Mouse (Mus musculus) myocyte (in vitro differentiated cells): ENCODE measurements around the gene Olfr523. TPM values are rescaled to one million over a fixed set of nuclear protein-coding genes. Genes with fewer than 3 reads are reported as not detected.

Experiments used
- H3K27me3 ChIP-seq: one replicate; pipeline ENCODE4 v1.6.1; 2011; ENCODE audit not compliant: control insufficient read depth, insufficient read depth, insufficient read length
- H3K36me3 ChIP-seq: one replicate; pipeline ENCODE4 v1.6.1; 2011; ENCODE audit not compliant: control insufficient read depth, insufficient read depth
- H3K4me2 ChIP-seq: one replicate; pipeline ENCODE4 v1.6.1; 2011; ENCODE audit warnings: low read depth, control low read depth
- H3K4me3 ChIP-seq: one replicate; pipeline ENCODE4 v1.5.1; 2011; ENCODE audit warnings: mild to moderate bottlenecking, control low read depth, moderate library complexity
- H3K79me2 ChIP-seq: one replicate; pipeline ENCODE4 v1.6.1; 2011; ENCODE audit not compliant: control insufficient read depth, insufficient read depth
- H3ac ChIP-seq: one replicate; pipeline ENCODE4 v1.6.1; 2011; ENCODE audit not compliant: control insufficient read depth, insufficient read length
- CEBPB ChIP-seq: IDR thresholded peaks from 2 replicates; pipeline ENCODE4 v1.6.1; 2011; ENCODE audit warnings: mild to moderate bottlenecking, moderate library complexity; ENCODE audit not compliant: poor library complexity, insufficient read depth, severe bottlenecking
- E2F4 ChIP-seq: IDR thresholded peaks from one replicate; pipeline ENCODE4 v1.6.1; 2011; ENCODE audit warnings: mild to moderate bottlenecking, control low read depth, moderate library complexity; ENCODE audit not compliant: insufficient read depth
- MAX ChIP-seq: IDR thresholded peaks from one replicate; pipeline ENCODE4 v1.6.1; 2011; ENCODE audit warnings: low read depth, mild to moderate bottlenecking, control low read depth
- MYOD1 ChIP-seq, 3 experiments: IDR thresholded peaks; one replicate each; pipeline ENCODE4 v1.6.1; 2011; ENCODE audit warnings: control low read depth in 2 of 3, low read depth in 2 of 3, mild to moderate bottlenecking in 2 of 3, moderate library complexity in 1 of 3; ENCODE audit not compliant: insufficient read length in 2 of 3, control insufficient read depth in 1 of 3
- MYOG ChIP-seq, 3 experiments: IDR thresholded peaks; one replicate each; pipeline ENCODE4 v1.6.1; 2011; ENCODE audit warnings: control low read depth in 2 of 3, low read depth in 2 of 3, mild to moderate bottlenecking in 2 of 3; ENCODE audit not compliant: insufficient read length in 2 of 3, control insufficient read depth in 1 of 3, insufficient read depth in 1 of 3
- POLR2A ChIP-seq: IDR thresholded peaks from one replicate; pipeline ENCODE4 v1.6.1; 2011; ENCODE audit warnings: low read depth, mild to moderate bottlenecking, control low read depth, moderate library complexity; ENCODE audit not compliant: insufficient read length
- POLR2AphosphoS2 ChIP-seq: IDR thresholded peaks from one replicate; pipeline ENCODE4 v1.6.1; 2011; ENCODE audit warnings: low read depth, control low read depth; ENCODE audit not compliant: insufficient read length
- REST ChIP-seq: IDR thresholded peaks from one replicate; pipeline ENCODE4 v1.6.1; 2011; ENCODE audit warnings: mild to moderate bottlenecking, control low read depth, moderate library complexity; ENCODE audit not compliant: insufficient read depth, insufficient read length
- SRF ChIP-seq: IDR thresholded peaks from one replicate; pipeline ENCODE4 v1.6.1; 2011; ENCODE audit warnings: low read depth; ENCODE audit not compliant: control insufficient read depth, insufficient read length
- TCF12 ChIP-seq: IDR thresholded peaks from one replicate; pipeline ENCODE4 v1.6.1; 2011; ENCODE audit warnings: mild to moderate bottlenecking, control low read depth; ENCODE audit not compliant: poor library complexity, insufficient read depth, severe bottlenecking
- TCF3 ChIP-seq: IDR thresholded peaks from one replicate; pipeline ENCODE4 v1.6.1; 2011; ENCODE audit warnings: low read depth, control low read depth; ENCODE audit not compliant: insufficient read length
- USF1 ChIP-seq: IDR thresholded peaks from one replicate; pipeline ENCODE4 v1.6.1; 2011; ENCODE audit warnings: low read depth, mild to moderate bottlenecking, control low read depth, moderate library complexity
- polyA plus RNA-seq: library from polyadenylated mRNA; unstranded; fragments of >200 nt; fragmentation: generic; extraction: Trizol; gene quantifications from one replicate; pipeline ENCODE4 v1.2.1, GENCODE M21; 2012; ENCODE audit warnings: missing spikeins

Olfr523 gene
- polyA plus RNA-seq, 1 experiment = not detected

DNA sequence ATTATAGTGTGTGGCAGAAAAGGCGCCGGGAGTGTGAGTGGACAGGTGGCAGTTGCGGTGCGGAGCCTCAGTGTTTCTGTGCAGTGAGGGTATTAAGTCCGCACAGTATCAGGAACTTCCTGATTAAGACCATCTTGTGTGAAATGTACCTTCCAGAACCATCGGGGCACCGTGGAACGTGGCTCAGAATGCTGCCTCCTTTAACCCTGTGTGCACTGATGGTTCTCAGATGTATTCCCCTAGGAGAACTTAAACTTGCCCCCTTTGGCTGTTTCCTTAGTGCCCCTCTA, 35.1 kb upstream of the Olfr523 start:
- Histone ChIP-seq H3ac (peak overlapping the region; percentile 35), H3K4me3 (peak overlapping the region; percentile 35), H3K27me3 (no peaks in the 10 kb centered on the region), H3K79me2 (no peaks in the 10 kb centered on the region), H3K36me3 (no peaks in the 10 kb centered on the region), H3K4me2 (peak overlapping the region; percentile 86)
- TF ChIP-seq MYOD1 (IDR thresholded peaks at IDR 0.05; ENCODE audit: control insufficient read depth in 1 of 3, insufficient read length in 2 of 3, low read depth in 2 of 3) (peak in 1 of 3 experiments; percentile 20), POLR2AphosphoS2 (no peak)

DNA sequence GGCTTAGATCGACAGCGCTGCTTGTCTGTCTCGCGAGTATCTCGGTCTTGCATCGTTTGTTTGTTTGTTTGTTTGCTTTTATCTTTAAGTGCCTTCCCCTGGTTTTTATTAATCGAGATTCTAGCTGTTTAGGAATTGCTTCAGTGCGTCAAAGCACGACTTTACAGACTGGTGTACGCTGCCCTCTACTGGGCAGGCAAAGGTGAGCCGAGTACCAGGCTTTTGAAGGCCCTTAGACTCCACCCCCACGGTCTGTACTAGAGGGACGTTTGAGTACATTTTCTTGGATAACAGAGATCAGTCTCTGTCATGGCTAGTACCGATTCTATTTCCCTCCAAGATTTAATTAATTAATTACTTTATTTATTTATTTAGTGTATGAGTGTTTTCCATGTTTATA, 31.7 kb upstream of the Olfr523 start:
- H3K4me2 ChIP-seq = no peak overlapping the region
- H3K36me3 ChIP-seq = no peaks in the 10 kb centered on the region
- H3ac ChIP-seq = no peak overlapping the region
- H3K27me3 ChIP-seq = no peaks in the 10 kb centered on the region
- TF ChIP-seq POLR2A (no peak), POLR2AphosphoS2 (no peak), CEBPB (no peak), TCF12 (no peak), MYOD1 (IDR thresholded peaks at IDR 0.05; ENCODE audit: control insufficient read depth in 1 of 3, insufficient read length in 2 of 3, low read depth in 2 of 3) (no peak), USF1 (no peak), TCF3 (no peak), SRF (no peak), E2F4 (no peak), REST (no peak), MYOG (IDR thresholded peaks at IDR 0.05; ENCODE audit: control insufficient read depth in 1 of 3, insufficient read depth in 1 of 3, insufficient read length in 2 of 3, low read depth in 2 of 3) (no peak), MAX (no peak)
- H3K4me3 ChIP-seq = no peak overlapping the region
- no peaks in the 10 kb centered on the region for H3K79me2 ChIP-seq

DNA sequence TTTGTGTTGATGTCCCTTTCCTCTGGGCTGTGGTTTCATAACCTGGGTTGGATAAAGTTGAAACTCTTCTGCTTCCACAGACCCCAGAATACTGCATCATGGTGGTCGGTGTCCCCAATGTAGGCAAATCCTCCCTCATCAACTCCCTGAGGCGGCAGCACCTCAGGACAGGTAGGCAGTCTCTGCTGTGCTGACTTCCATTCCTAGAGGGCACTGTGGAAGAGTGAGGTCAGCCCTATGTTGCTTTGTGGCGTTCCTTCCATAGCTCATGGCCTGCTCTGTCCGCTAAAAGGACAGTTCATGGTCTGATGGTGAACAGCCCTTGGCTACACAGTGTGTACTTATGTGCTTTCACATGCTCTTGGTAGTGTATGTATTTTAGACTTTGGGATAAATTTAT, 28.5 kb upstream of the Olfr523 start:
- Histone ChIP-seq H3ac (no peak overlapping the region), H3K79me2 (no peaks in the 10 kb centered on the region), H3K4me3 (no peak overlapping the region), H3K27me3 (no peaks in the 10 kb centered on the region), H3K4me2 (no peak overlapping the region), H3K36me3 (no peaks in the 10 kb centered on the region)
- TF ChIP-seq REST (no peak), MAX (no peak), TCF12 (no peak), E2F4 (no peak), USF1 (no peak), POLR2A (no peak)

DNA sequence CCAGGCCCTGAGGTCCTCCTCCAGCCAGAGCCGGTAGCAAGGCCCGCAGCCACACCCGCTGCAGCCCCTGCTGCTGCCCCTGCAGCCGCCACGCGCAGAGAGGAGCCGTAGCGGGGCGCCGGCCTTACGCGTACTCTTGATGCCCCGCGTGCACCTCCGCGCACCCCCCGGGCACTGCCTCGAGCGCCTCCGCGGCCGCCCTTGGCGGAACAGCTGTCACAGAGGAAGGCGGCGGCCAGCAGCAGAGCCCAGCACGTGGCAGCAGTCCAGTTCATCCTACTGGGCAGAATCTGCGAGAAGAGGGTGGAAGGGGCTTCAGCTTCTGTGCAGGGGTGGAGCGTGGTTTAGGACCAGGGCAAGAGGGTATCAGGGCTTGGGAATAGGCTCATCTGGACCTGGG, 19.6 kb upstream of the Olfr523 start:
- Histone ChIP-seq H3K27me3 (peaks cover 5% of the 10 kb centered on the region), H3K79me2 (no peaks in the 10 kb centered on the region)
- TF ChIP-seq MYOG (IDR thresholded peaks at IDR 0.05; ENCODE audit: control insufficient read depth in 1 of 3, insufficient read depth in 1 of 3, insufficient read length in 2 of 3, low read depth in 2 of 3) (no peak), POLR2AphosphoS2 (no peak)

DNA sequence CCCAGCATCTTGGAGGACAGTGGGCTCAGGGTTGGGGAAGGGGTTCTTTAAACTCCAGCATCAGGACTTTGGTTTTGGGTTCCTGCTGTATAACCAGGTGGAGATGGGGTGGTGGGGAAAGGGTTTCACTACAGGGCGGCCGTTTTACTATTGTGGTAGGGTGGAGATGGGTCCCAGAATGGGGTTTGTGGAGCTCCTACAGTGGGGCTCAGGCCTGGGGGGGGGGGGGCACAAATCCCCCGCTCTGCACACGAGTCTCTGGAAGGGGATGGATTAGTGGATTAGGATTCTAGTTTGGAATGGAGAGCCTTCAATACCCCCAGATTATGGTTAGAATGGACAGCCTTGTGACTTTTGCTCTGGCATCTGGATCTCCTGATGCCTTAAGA, 19.2 kb upstream of the Olfr523 start:
- Histone ChIP-seq H3K79me2 (no peaks in the 10 kb centered on the region), H3K4me2 (no peak overlapping the region), H3ac (no peak overlapping the region), H3K27me3 (peaks cover 5% of the 10 kb centered on the region), H3K4me3 (no peak overlapping the region), H3K36me3 (no peaks in the 10 kb centered on the region)
- TF ChIP-seq MYOG (IDR thresholded peaks at IDR 0.05; ENCODE audit: control insufficient read depth in 1 of 3, insufficient read depth in 1 of 3, insufficient read length in 2 of 3, low read depth in 2 of 3) = no peak
- TF ChIP-seq USF1 = no peak
- TF ChIP-seq POLR2A = no peak

More for the DNA sequence above, 19.6 kb upstream of the Olfr523 start:
- Histone ChIP-seq H3ac (no peak overlapping the region), H3K36me3 (no peaks in the 10 kb centered on the region), H3K4me2 (no peak overlapping the region), H3K4me3 (no peak overlapping the region)

DNA sequence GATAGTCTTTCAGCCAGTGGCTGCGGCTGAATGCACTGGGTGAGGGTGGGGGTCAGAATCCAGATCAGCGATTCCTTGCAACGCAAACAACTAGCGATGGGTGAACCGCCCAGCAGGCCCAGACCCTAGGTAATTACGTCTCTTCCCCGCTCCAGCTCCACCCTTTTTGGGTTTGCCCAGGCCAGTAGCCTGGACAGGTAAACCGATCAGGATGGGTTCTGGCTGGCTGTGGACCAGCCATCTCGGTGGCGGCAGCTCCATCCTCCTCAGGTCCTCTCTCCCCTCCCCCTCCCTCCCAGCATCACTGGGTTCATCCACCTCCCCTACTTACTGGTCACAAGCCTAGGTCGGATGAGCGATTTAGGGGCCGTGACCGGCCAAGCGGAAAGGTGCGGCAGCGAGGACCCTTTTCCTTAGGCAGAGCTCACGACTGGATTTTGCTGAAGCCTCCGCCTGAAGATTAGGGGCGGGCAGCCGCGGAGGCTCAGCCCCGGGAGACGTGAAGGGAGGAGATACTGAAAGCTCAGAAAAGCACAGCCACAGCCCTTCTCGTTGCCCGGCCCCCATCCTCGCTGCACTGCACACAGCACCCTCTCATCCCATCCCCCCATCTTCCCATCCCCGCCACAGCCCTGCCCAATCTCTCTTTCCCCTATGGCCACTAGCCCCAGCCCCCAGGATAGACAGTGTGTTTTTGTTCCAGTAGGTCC, 18.6 kb upstream of the Olfr523 start, which contains the start of gene Sprn:
Sprn (minus strand) TSS at position 660 of the 710 bp plus-strand sequence.
- no peak within 1 kb of the TSS for H3K4me2 ChIP-seq
- H3K4me3 ChIP-seq = no peak within 1 kb of the TSS
- H3ac ChIP-seq = no peak within 1 kb of the TSS
- TF ChIP-seq MAX = no peak
- TF ChIP-seq E2F4 = no peak
- no peak for TF ChIP-seq REST
- no peaks in the 10 kb centered on the region for H3K79me2 ChIP-seq
- H3K36me3 ChIP-seq = no peaks in the 10 kb centered on the region
- H3K27me3 ChIP-seq = peaks cover 5% of the 10 kb centered on the region
